Mouse (Mus musculus): ENCODE measurements around the gene Syt8. TPM values are rescaled to one million over a fixed set of nuclear protein-coding genes. Genes with fewer than 3 reads are reported as not detected.

The Syt8 gene
- total and polyA plus RNA-seq, 3 experiments: not detected

GRCm38 (mm10) chr7:142409603-142410002 is 25.0 kb upstream of the Syt8 start:
- WGBS: 91% methylated on average over 3 of the region's 3 CpGs
- intact Hi-C loops (cut with DNase I): no loop called here
- H3K4me1 ChIP-seq (ENCODE audit: control insufficient read depth, insufficient read depth, low read length): no peaks in the 10 kb centered on the region; the same call in 1 of the 2 replicates
- no peak overlapping the region for H3K4me3 ChIP-seq
- TF ChIP-seq POLR2A (IDR thresholded peaks at IDR 0.05; ENCODE audit: insufficient read depth, low read depth, low read length): no peak
- no peak for TF ChIP-seq CTCF (IDR thresholded peaks at IDR 0.05)
- TF ChIP-seq EP300 (IDR thresholded peaks at IDR 0.05; ENCODE audit: insufficient read depth, low read depth, low read length): no peak
- H3K79me2 ChIP-seq (replicated peaks; ENCODE audit: control insufficient read depth, insufficient read depth, low read length): no peaks in the 10 kb centered on the region
- no peak for DNase-seq
- H3K27ac ChIP-seq: no peak overlapping the region
- no peaks in the 10 kb centered on the region for H3K36me3 ChIP-seq (ENCODE audit: control insufficient read depth, insufficient read depth, low read length)
- H3K9ac ChIP-seq (ENCODE audit: low read depth, low read length): no peak overlapping the region
- H3K27me3 ChIP-seq (ENCODE audit: control insufficient read depth, insufficient read depth, low read length): no peaks in the 10 kb centered on the region

- Histone ChIP-seq H3K79me2 (replicated peaks; ENCODE audit: control insufficient read depth, insufficient read depth, low read length) (no peaks in the 10 kb centered on the region), H3K36me3 (ENCODE audit: control insufficient read depth, insufficient read depth, low read length) (peaks cover 5% of the 10 kb centered on the region; the same call in 1 of the 2 replicates), H3K27me3 (ENCODE audit: control insufficient read depth, insufficient read depth, low read length) (no peaks in the 10 kb centered on the region), H3K9ac (ENCODE audit: low read depth, low read length) (no peak overlapping the region), H3K27ac (no peak overlapping the region), H3K4me3 (no peak overlapping the region), H3K4me1 (ENCODE audit: control insufficient read depth, insufficient read depth, low read length) (peaks cover 6% of the 10 kb centered on the region)
- no peak for TF ChIP-seq EP300 (IDR thresholded peaks at IDR 0.05; ENCODE audit: insufficient read depth, low read depth, low read length)
- no peak for TF ChIP-seq POLR2A (IDR thresholded peaks at IDR 0.05; ENCODE audit: insufficient read depth, low read depth, low read length)
- TF ChIP-seq CTCF (IDR thresholded peaks at IDR 0.05): no peak
- intact Hi-C loops (cut with DNase I): no loop called here
- no peak for DNase-seq
- WGBS: 82% methylated on average over 6 of the region's 6 CpGs
These were observed 21.4 kb upstream of the Syt8 start for GRCm38 (mm10) chr7:142413285-142413684.

- Histone ChIP-seq H3K27ac (peak overlapping the region; percentile 83), H3K4me3 (no peak overlapping the region), H3K36me3 (ENCODE audit: control insufficient read depth, insufficient read depth, low read length) (peaks cover 5% of the 10 kb centered on the region; the same call in 1 of the 2 replicates), H3K79me2 (replicated peaks; ENCODE audit: control insufficient read depth, insufficient read depth, low read length) (no peaks in the 10 kb centered on the region), H3K9ac (ENCODE audit: low read depth, low read length) (no peak overlapping the region), H3K27me3 (ENCODE audit: control insufficient read depth, insufficient read depth, low read length) (no peaks in the 10 kb centered on the region), H3K4me1 (ENCODE audit: control insufficient read depth, insufficient read depth, low read length) (peaks cover 9% of the 10 kb centered on the region)
- DNase-seq: no peak
- WGBS: 43% methylated on average over 4 of the region's 4 CpGs
- intact Hi-C loops (cut with DNase I): loop anchor here (1.0 kb wide), 1 partner anchor 21 kb away; no protein-coding TSS in a partner anchor
- TF ChIP-seq CTCF (IDR thresholded peaks at IDR 0.05) (no peak), POLR2A (IDR thresholded peaks at IDR 0.05; ENCODE audit: insufficient read depth, low read depth, low read length) (0 out of 2 replicates have a peak, but pooled peaks have one; percentile 32)
These were observed 19.3 kb upstream of the Syt8 start for GRCm38 (mm10) chr7:142415314-142415713.

GRCm38 (mm10) chr7:142416225-142416624 is 18.4 kb upstream of the Syt8 start:
- Histone ChIP-seq H3K4me3 (no peak overlapping the region), H3K9ac (ENCODE audit: low read depth, low read length) (no peak overlapping the region), H3K4me1 (ENCODE audit: control insufficient read depth, insufficient read depth, low read length) (peaks cover 9% of the 10 kb centered on the region), H3K79me2 (replicated peaks; ENCODE audit: control insufficient read depth, insufficient read depth, low read length) (no peaks in the 10 kb centered on the region), H3K27me3 (ENCODE audit: control insufficient read depth, insufficient read depth, low read length) (no peaks in the 10 kb centered on the region), H3K27ac (peak overlapping the region; percentile 76), H3K36me3 (ENCODE audit: control insufficient read depth, insufficient read depth, low read length) (peaks cover 5% of the 10 kb centered on the region; the same call in 1 of the 2 replicates)
- TF ChIP-seq EP300 (IDR thresholded peaks at IDR 0.05; ENCODE audit: insufficient read depth, low read depth, low read length): no peak
- TF ChIP-seq CTCF (IDR thresholded peaks at IDR 0.05): no peak
- no peak for TF ChIP-seq POLR2A (IDR thresholded peaks at IDR 0.05; ENCODE audit: insufficient read depth, low read depth, low read length)
- WGBS: 43% methylated on average over 3 of the region's 3 CpGs
- intact Hi-C loops (cut with DNase I): no loop called here
- DNase-seq: no peak

- Histone ChIP-seq H3K4me3 (no peak overlapping the region), H3K27me3 (ENCODE audit: control insufficient read depth, insufficient read depth, low read length) (no peaks in the 10 kb centered on the region), H3K4me1 (ENCODE audit: control insufficient read depth, insufficient read depth, low read length) (peaks cover 9% of the 10 kb centered on the region), H3K36me3 (ENCODE audit: control insufficient read depth, insufficient read depth, low read length) (peaks cover 5% of the 10 kb centered on the region; the same call in 1 of the 2 replicates), H3K79me2 (replicated peaks; ENCODE audit: control insufficient read depth, insufficient read depth, low read length) (no peaks in the 10 kb centered on the region), H3K9ac (ENCODE audit: low read depth, low read length) (no peak overlapping the region), H3K27ac (peak overlapping the region; percentile 34)
- intact Hi-C loops (cut with DNase I): no loop called here
- no peak for TF ChIP-seq CTCF (IDR thresholded peaks at IDR 0.05)
- no peak for TF ChIP-seq EP300 (IDR thresholded peaks at IDR 0.05; ENCODE audit: insufficient read depth, low read depth, low read length)
- TF ChIP-seq POLR2A (IDR thresholded peaks at IDR 0.05; ENCODE audit: insufficient read depth, low read depth, low read length): no peak
- 53% methylated on average over 2 of the region's 2 CpGs for WGBS
- DNase-seq: no peak
These were observed 16.6 kb upstream of the Syt8 start for GRCm38 (mm10) chr7:142418027-142418426.

- peaks cover 9% of the 10 kb centered on the region for H3K4me1 ChIP-seq (ENCODE audit: control insufficient read depth, insufficient read depth, low read length)
- peak overlapping the region; percentile 34 for H3K27ac ChIP-seq
- H3K9ac ChIP-seq (ENCODE audit: low read depth, low read length): no peak overlapping the region
- no peaks in the 10 kb centered on the region for H3K79me2 ChIP-seq (replicated peaks; ENCODE audit: control insufficient read depth, insufficient read depth, low read length)
- TF ChIP-seq POLR2A (IDR thresholded peaks at IDR 0.05; ENCODE audit: insufficient read depth, low read depth, low read length) (no peak), CTCF (IDR thresholded peaks at IDR 0.05) (peak; percentile 20; the same call in 1 of the 2 replicates), EP300 (IDR thresholded peaks at IDR 0.05; ENCODE audit: insufficient read depth, low read depth, low read length) (no peak)
- no peak overlapping the region for H3K4me3 ChIP-seq
- 86% methylated on average over 8 of the region's 8 CpGs for WGBS
- DNase-seq: no peak
- peaks cover 5% of the 10 kb centered on the region; the same call in 1 of the 2 replicates for H3K36me3 ChIP-seq (ENCODE audit: control insufficient read depth, insufficient read depth, low read length)
- H3K27me3 ChIP-seq (ENCODE audit: control insufficient read depth, insufficient read depth, low read length): no peaks in the 10 kb centered on the region
- intact Hi-C loops (cut with DNase I): no loop called here
These were observed 16.0 kb upstream of the Syt8 start for GRCm38 (mm10) chr7:142418679-142419078.
